Mouse (Mus musculus) right cerebral cortex, postnatal 36 days (tissue): ENCODE results near the gene Uchl4.
"Not testable (repeated sequence)": the region's sequence is repeated elsewhere in the genome, so short reads cannot be mapped to it uniquely, and the experiment has no call there.

ENCODE experiments used
- DNase-seq, 2 experiments: peaks; one replicate each; pipeline ENCODE4 v3.0.0; 2022; ENCODE audit warnings: low spot score in 2 of 2, mixed read lengths in 1 of 2

Gene Uchl4

GRCm38 (mm10) chr9:64231171-64231570 lies 3.8 kb upstream of the Uchl4 start:
- DNase-seq: peak in 1 of 2 experiments; percentile 23

GRCm38 (mm10) chr9:64231674-64232073 lies 3.3 kb upstream of the Uchl4 start:
- no peak for DNase-seq

GRCm38 (mm10) chr9:64232257-64232957 lies 2.6 kb upstream of the Uchl4 start:
- DNase-seq: no peak

- no peak for DNase-seq
Observed at GRCm38 (mm10) chr9:64233656-64234055, 1.3 kb upstream of the Uchl4 start.

- no peak for DNase-seq
Observed at GRCm38 (mm10) chr9:64236056-64236455, 1.1 kb downstream of the Uchl4 start.

GRCm38 (mm10) chr9:64240116-64240515 lies 5.1 kb downstream of the Uchl4 start:
- no peak for DNase-seq

- DNase-seq: no peak
Observed at GRCm38 (mm10) chr9:64240681-64241080, 5.7 kb downstream of the Uchl4 start.

GRCm38 (mm10) chr9:64242381-64242831 lies 7.4 kb downstream of the Uchl4 start:
- no peak for DNase-seq

- DNase-seq: no peak
Observed at GRCm38 (mm10) chr9:64249371-64249770, 14.4 kb downstream of the Uchl4 start.

GRCm38 (mm10) chr9:64250111-64250730 lies 15.2 kb downstream of the Uchl4 start:
- DNase-seq: no peak

GRCm38 (mm10) chr9:64252591-64253020 lies 17.6 kb downstream of the Uchl4 start:
- no peak for DNase-seq

GRCm38 (mm10) chr9:64253021-64253904 lies 18.3 kb downstream of the Uchl4 start, which contains the start of gene Map2k1:
Map2k1 (minus strand) TSS chr9:64253631.
- DNase-seq: peak; percentile 99

GRCm38 (mm10) chr9:64255422-64255821 lies 20.4 kb downstream of the Uchl4 start:
- no peak for DNase-seq

GRCm38 (mm10) chr9:64256204-64256603 lies 21.2 kb downstream of the Uchl4 start:
- no peak for DNase-seq

GRCm38 (mm10) chr9:64259906-64260305 lies 24.9 kb downstream of the Uchl4 start:
- DNase-seq: no peak

- no peak for DNase-seq
Observed at GRCm38 (mm10) chr9:64261023-64261422, 26.0 kb downstream of the Uchl4 start.

GRCm38 (mm10) chr9:64264813-64265212 lies 29.8 kb downstream of the Uchl4 start:
- peak; percentile 8 to 25 for DNase-seq

- DNase-seq: no peak
Observed at GRCm38 (mm10) chr9:64267231-64267630, 32.2 kb downstream of the Uchl4 start.

GRCm38 (mm10) chr9:64268196-64268595 lies 33.2 kb downstream of the Uchl4 start:
- DNase-seq: no peak

GRCm38 (mm10) chr9:64268836-64269235 lies 33.8 kb downstream of the Uchl4 start:
- DNase-seq: not testable (repeated sequence)

GRCm38 (mm10) chr9:64271249-64271648 lies 36.2 kb downstream of the Uchl4 start:
- DNase-seq: no peak

- peak; percentile 27 to 49 for DNase-seq
Observed at GRCm38 (mm10) chr9:64272611-64273010, 37.6 kb downstream of the Uchl4 start.
